Mouse (Mus musculus) c-Kit-positive CD71-negative TER-119-negative erythroid progenitor cells, embryonic 14.5 days (primary cell): ENCODE data around the gene Fbxl17.

Source experiments
- DNase-seq: peaks from one replicate; pipeline ENCODE4 v3.0.0-alpha.2; 2013; ENCODE audit warnings: low read depth

Gene Fbxl17

GRCm38 (mm10) chr17:63459712-63460495 lies 39.9 kb downstream of the Fbxl17 start:
- DNase-seq, result no peak

- no peak for DNase-seq
Observed at GRCm38 (mm10) chr17:63458052-63458451, 41.8 kb downstream of the Fbxl17 start.

- DNase-seq, result no peak
Observed at GRCm38 (mm10) chr17:63451311-63452006, 48.4 kb downstream of the Fbxl17 start.

- DNase-seq, result no peak
Observed at GRCm38 (mm10) chr17:63447691-63448090, 52.1 kb downstream of the Fbxl17 start.

- no peak for DNase-seq
Observed at GRCm38 (mm10) chr17:63446971-63447679, 52.7 kb downstream of the Fbxl17 start.

- DNase-seq, result no peak
Observed at GRCm38 (mm10) chr17:63445212-63445611, 54.6 kb downstream of the Fbxl17 start.

GRCm38 (mm10) chr17:63437424-63437823 lies 62.4 kb downstream of the Fbxl17 start:
- DNase-seq, result no peak

- DNase-seq, result no peak
Observed at GRCm38 (mm10) chr17:63434081-63434480, 65.7 kb downstream of the Fbxl17 start.

- no peak for DNase-seq
Observed at GRCm38 (mm10) chr17:63431650-63432049, 68.2 kb downstream of the Fbxl17 start.

GRCm38 (mm10) chr17:63430395-63431075 lies 69.3 kb downstream of the Fbxl17 start:
- peak; percentile 29 for DNase-seq

- no peak for DNase-seq
Observed at GRCm38 (mm10) chr17:63423851-63424250, 76.0 kb downstream of the Fbxl17 start.

- no peak for DNase-seq
Observed at GRCm38 (mm10) chr17:63422685-63423084, 77.1 kb downstream of the Fbxl17 start.

- DNase-seq, result no peak
Observed at GRCm38 (mm10) chr17:63421864-63422263, 78.0 kb downstream of the Fbxl17 start.

GRCm38 (mm10) chr17:63419503-63419902 lies 80.3 kb downstream of the Fbxl17 start:
- no peak for DNase-seq

GRCm38 (mm10) chr17:63413973-63414580 lies 85.7 kb downstream of the Fbxl17 start:
- no peak for DNase-seq

- no peak for DNase-seq
Observed at GRCm38 (mm10) chr17:63411564-63411963, 88.3 kb downstream of the Fbxl17 start.

- DNase-seq, result no peak
Observed at GRCm38 (mm10) chr17:63410101-63410500, 89.7 kb downstream of the Fbxl17 start.

GRCm38 (mm10) chr17:63405955-63406354 lies 93.9 kb downstream of the Fbxl17 start:
- no peak for DNase-seq

- DNase-seq, result no peak
Observed at GRCm38 (mm10) chr17:63405471-63405870, 94.3 kb downstream of the Fbxl17 start.

GRCm38 (mm10) chr17:63404968-63405367 lies 94.8 kb downstream of the Fbxl17 start:
- no peak for DNase-seq

- DNase-seq, result no peak
Observed at GRCm38 (mm10) chr17:63403801-63404415, 95.9 kb downstream of the Fbxl17 start.
